Mouse (Mus musculus) brain, embryonic 14.5 days (tissue): ENCODE measurements around the gene Itga9.

Source experiments
- CTCF ChIP-seq: fragments of 200-500 bp; IDR thresholded peaks from 2 replicates; pipeline ENCODE4 v1.5.1; 2012; ENCODE audit warnings: inconsistent platforms, mild to moderate bottlenecking, moderate library complexity, borderline replicate concordance; ENCODE audit not compliant: insufficient read depth, insufficient read length; ENCODE audit errors: extremely low read depth
- POLR2A ChIP-seq: fragments of 200-500 bp; IDR thresholded peaks from 2 replicates; pipeline ENCODE4 v1.6.1; 2012; ENCODE audit warnings: mild to moderate bottlenecking, inconsistent platforms, borderline replicate concordance; ENCODE audit not compliant: poor library complexity, insufficient read depth, insufficient read length, severe bottlenecking; ENCODE audit errors: extremely low read depth

GRCm38 (mm10) chr9:118681506-118681905, 75.0 kb downstream of the Itga9 start:
- no peak for TF ChIP-seq CTCF
- no peak for TF ChIP-seq POLR2A
